Mouse (Mus musculus): ENCODE measurements around the gene Ccdc63.

Ccdc63 gene

DNA sequence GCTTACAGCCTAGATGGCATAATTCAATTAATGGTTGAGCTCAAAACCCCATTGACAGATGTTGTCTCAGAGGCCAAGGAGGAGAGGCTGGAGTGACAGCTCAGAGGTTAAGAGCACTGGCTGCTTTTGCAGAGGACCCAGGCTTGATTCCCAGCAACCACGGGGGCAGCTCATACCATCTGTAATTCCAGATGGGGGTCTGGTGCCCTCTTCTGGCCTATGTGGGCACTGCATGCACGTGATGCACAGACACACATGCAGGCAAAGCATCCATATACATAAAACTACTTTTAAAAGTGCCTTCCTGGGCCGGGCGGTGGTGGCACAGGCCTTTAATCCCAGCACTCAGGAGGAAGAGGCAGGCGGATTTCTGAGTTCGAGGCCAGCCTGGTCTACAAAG is 24.4 kb downstream of the Ccdc63 start:
- DNase-seq: no peak

DNA sequence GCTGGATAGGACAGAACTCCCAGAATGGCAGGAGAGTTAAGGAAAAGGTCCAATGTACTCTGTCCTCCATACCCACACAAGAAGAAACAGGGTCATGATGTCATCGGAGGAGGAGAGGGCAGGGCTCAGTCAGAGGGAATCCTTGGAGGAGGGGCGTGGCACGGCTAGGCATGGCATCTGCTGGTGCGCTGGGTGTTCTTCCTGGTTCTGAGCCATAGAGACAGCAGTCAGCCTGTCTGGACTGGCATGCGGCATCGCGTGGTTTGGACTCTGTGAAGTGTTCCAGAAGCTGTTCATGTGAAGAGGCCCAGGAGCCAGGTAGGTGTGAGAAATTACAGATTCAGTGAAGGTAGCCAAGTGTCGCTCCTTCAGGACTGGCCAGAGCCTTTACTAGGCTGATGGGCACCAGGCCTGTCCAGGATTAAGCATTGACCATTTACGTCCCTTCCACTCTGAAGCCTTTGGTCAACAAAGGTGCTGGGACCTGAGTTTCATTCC is 25.3 kb downstream of the Ccdc63 start:
- DNase-seq: no peak

DNA sequence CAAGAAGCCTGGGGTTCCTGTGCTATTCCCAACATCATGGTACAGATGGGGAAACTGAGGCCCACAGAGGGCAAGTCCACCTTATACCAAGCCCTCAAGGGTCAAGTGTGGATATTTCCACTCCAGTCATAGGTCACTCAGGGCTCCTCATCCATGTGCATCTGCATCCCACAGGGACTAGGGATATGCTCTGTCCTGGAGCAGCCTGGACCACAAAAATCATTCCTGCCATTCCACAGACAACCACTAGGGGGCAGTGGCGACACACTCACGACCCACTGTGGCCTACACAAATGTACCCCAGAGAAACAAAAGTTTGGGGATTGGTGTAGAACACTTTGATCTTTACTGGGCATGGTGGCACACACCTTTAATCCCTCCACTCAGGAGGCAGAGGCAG is 26.4 kb downstream of the Ccdc63 start:
- peak; percentile 60 for DNase-seq

DNA sequence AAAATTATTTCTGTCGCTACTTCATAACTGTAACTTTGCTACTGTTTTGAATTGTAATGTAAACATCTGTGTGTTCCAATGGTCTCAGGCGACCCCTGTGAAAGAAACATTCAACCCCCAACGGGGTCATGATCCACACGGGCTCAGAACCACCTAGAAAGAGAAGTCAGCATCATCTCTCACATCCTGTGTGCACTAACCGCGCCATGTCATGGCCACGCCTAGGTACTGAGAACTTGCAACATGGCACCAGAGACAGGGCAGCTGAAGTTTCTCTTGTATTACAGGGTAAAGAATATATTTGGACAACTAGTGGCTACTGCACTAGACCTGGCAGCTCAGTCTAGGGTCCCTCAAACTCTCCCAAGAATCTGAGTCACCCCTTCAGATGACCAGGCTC is 27.2 kb downstream of the Ccdc63 start:
- DNase-seq: no peak

DNA sequence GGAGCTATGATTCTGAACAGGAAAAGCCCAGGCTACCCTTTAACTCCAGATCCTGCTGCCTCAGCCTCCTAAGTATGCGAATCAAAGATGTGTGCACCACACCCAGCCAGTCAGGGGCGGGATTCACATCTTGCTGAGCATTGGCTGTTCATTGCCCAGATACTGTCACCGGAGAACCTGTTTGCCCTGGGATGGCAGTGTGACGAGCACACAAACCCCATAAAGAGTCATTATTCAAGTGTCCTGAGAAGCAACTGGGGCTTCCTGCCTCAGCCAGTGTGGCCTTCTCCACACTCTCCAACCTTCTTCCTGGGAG is 28.7 kb downstream of the Ccdc63 start:
- DNase-seq: no peak

DNA sequence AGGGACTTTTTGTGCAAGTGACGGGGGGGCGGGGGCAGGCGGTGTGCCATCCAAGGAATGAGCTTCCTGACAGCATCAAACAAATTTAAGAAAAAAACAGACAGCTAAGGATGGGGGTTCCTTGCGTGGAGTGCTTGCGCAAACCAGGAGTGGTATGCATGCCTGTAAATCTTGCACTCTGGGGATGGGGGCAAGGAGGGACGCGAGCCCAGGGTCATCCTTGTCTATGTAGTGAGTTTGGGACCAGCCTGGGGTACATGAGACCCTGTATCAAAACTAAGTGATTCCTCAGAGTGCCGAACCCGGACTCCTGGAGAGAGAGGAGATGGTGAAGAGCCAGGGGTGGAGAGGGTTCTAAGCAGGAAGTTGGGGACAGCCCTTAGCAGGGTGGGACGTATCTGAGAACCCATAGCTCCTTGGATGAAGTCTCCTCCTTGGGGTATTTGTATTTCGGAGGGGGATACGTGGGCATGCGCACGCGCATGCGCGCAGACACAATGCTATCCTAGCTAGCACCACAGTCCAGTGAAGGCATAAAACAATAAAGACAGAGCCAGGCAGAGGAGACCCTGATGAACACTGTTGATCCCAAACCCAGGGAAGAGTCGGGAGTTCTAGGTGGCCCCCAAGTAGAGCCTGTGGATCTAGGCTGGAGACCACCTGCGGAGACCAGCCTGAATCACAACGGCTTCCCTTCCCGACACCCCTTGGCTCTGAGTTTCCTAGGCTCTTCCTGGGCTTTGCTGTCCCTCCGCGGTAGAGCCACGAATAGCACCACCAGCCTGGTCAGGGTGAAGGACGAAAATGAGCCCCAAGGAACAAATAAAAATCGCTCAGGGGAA is 29.3 kb downstream of the Ccdc63 start:
- DNase-seq: no peak

DNA sequence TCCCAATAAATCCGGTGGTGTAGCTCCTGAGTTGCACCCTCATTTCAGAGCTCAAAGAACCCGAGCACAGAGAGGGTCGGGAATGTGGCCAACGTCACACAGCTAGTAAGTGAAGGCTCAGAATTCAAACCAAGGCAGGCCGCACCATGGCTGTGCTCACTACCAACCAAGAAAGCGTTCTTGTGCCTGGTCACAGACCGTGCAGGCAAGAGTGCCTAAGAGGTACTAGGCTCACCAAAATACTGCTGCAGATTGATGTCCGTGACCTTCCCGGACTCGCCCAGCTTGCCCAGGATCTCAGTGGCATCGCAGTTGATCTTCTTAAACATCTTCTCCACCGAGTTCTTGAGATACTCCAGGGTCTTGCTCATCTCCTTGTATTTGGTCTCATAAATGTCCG is 30.0 kb downstream of the Ccdc63 start:
- no peak for DNase-seq

DNA sequence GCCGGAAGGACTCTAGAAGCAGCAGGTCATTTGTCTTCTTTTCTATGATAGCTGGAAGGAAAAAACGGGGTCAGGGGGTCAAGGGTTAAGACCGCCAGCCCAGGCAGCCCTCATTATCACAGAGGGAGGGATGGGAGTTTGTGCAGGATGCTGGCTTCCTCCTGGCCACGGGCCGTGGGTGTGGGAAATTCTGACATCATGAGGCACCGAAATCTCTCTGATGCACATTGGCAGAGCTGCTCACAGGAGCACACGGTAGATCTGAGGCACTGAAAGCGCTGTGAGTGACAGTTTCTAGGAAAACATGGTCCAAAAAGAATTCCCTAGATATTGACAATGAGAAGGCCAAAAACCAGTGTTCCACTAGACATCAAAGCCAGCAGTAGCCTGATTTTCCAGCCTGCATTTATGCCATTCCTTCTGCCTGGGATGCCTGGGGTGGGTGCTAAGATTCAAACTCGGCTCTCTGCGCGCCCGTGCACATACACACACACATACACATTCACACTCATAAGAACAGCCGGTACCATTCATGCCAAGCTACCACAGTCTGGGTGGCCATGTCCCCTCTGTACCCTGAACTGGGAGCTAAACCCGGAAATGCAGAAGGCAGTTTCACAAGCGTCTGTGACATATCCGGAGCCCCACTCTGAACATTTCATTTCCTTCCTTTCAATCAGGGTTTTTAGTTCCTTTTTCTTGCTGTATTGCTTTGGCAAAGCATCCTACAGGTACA is 31.1 kb downstream of the Ccdc63 start:
- no peak for DNase-seq

DNA sequence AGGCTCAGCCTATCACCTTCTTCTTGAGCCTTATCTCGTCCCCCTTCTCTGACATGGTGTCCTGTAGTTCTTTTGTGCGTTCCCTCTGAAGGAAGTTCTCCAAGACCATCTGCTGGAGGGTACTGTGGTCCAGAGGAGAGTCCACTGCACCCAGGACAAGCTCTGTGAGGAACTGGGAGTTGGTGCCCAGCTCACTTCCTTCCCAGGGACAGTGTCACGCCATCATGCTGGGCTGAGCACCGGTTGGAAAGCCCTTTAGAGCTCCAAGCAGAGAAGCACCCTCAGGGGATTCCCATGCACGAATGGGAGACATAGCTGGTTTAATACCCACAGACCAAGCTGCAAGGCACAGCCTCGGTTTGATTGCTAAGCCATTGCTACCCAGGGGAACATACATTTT is 32.5 kb downstream of the Ccdc63 start:
- DNase-seq: no peak

DNA sequence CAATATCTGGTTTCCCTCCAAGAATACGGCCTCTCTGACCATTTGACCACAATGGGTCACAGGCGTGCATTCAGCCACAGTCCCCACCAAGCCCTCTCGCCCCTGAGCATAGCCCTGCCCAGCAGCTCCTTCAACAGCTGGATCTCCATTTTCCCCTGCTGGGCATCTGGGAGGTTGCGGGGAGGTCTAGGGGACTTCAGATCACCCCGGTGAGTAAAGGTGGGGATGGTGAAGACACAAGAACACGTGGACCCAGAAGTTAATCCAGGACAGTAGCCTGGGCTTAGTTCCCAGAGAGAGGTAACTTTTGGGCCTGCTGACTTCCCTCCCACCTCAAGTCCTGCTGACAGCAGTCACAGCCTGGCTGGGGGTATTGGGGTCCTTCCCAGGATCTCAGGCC is 34.4 kb downstream of the Ccdc63 start:
- DNase-seq: no peak

DNA sequence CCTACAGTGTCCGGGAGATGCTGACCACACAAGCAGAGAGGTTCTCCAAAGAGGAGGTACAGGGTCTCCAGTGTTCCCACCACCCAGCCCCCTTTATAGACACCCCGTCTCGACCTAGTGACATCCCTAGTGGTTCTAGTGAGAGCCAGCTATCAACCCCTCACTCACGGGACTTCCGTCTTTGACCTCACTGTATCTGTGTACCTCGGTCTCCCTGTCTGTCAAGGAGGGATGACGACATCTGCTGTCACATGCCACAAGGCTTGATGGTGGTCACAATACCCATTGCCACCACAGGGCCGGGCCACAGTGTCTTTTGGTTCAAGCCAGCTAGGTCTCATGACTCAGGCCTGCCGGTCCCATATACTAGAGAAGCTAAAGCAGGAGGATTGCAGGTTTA is 35.6 kb downstream of the Ccdc63 start:
- no peak for DNase-seq

DNA sequence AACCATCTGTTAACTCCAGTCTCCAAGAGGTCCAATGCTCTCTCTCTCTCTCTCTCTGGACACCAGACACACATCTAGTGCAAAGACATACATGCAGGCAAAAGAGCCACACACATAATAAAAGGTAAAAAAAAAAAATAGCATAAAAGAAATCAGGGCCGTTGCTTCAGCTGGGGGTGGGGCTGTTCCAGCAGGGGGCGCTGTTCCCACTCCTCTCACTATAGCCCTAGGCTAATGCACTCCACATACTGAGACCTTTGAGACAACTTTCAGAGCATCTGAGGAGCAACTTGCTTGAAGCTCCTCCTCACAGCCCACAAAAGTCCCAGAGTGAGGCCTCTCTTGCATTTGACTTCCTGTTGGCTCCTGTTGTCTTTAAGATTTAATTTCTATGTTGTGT is 36.4 kb downstream of the Ccdc63 start:
- DNase-seq: no peak

DNA sequence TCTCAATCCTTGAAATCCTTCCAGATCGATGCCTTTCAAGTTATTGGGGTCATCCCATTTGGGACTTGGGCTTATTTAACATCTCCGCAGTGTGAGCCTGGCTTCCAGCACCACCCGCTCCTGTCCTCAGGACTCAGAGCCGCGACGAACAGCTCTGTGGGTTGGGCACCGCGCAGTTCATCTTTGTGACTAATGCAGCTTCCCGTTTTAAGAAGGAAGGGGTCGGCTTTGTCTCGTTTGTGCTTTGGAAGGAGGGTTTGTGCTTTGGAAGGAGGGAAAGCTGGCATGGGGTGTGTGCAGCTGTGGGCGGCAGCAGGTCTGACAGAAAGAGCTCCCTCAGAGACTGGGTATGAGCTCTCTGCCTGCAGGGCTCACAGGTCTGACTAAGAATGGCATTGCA is 37.5 kb downstream of the Ccdc63 start:
- DNase-seq: no peak

DNA sequence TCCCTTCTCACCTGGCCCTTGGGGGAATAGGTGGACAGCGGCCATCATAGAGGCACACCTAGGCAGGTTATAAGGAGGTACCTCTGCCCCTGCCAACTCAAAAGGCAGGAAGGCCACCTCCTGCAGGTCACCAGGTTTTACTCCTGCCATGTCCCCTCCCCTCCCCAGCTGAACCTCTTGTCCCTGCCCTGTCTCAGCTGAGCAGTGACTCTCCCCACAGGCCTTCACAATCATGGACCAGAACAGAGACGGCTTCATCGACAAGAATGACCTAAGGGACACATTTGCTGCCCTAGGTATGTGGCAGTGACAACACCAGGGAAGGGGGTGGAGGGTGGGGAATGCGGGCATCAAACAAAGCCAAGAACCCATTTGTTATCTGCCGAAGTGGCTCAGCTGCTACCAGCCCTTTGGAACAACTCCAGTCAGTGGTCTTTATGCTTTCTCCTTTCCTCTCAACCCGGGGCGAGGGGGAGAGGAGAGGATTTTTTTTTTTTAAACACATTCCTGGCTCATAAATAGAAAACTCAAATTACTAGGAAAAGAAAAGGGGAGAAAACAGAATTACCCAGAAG is 38.1 kb downstream of the Ccdc63 start:
- no peak for DNase-seq

DNA sequence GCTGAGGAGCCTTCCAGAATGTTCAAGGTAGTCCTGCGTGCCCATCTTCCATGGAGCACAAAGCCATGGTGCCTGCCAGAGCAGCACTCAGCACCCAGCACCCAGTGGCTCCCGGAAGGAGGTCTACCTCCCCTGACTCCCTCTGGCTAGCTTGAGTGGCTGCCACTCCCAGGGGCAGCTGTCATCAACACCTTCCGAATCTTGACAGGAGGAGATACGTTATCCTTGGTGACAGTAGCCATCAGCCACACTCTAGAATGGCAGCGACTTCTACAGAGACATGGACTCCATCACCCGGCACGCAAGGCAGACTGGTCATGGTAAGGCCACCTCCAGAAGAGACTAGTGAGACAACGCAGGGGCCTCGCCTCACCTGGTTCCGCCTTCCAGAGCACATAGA is 46.2 kb downstream of the Ccdc63 start:
- no peak for DNase-seq

DNA sequence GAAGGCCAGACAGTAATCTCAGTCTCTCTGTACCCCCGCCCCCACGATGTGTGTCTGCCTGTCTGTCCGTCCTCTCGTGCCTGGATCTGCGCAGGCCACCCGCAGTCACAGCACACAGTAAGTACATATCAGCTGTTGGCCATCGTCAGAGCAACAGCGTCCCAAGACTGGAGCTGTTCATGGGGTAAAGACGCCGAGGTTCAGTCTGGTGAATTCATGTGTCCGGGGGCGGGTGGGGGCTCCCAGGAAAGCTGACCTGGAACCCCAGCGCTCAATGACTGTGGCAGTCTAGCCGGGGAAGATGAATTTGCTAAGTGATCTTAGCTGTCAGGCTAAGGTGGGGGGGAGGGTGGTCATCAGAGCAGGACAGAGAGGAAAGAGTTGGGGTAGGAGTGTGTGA is 46.9 kb downstream of the Ccdc63 start:
- no peak for DNase-seq

DNA sequence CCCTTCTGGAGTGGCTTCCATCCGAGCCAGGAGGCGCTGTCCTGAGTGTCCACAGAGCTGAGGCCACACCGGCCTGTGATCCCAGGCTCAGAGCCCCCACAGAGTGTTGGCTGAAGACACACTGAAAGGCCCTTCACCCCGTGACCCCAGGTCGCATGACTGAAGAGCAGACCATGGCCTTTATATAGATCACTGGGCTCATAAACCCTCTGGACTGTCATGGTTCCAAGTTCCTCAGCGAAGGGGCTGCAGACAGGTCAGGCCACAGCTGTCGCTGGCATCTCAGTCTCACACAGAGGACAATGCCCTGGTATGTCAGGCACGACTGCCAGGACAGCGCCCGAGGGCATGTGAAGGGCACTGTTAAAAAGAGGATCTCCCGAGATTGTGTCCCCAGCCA is 47.8 kb downstream of the Ccdc63 start:
- DNase-seq: no peak

DNA sequence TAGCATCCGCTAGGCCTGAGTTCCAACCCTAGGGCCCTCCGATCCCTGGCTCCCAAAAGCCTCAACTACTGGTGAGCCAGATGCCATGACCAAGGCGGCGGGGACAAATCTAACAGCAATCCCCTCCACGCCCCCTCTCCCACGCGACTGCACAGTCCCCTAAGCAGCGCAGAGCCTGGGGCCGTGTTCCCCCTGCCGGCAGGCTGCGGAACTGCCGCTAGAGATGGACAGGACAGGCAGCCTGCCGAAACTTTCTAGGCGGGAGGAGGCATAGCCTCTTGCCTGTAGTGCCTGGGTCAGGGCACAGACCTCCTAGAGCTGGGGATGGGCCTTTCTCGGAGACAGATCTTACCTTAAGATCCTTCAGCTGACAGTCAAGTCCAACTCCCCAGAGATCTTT is 49.6 kb downstream of the Ccdc63 start:
- peak; percentile 18 for DNase-seq

DNA sequence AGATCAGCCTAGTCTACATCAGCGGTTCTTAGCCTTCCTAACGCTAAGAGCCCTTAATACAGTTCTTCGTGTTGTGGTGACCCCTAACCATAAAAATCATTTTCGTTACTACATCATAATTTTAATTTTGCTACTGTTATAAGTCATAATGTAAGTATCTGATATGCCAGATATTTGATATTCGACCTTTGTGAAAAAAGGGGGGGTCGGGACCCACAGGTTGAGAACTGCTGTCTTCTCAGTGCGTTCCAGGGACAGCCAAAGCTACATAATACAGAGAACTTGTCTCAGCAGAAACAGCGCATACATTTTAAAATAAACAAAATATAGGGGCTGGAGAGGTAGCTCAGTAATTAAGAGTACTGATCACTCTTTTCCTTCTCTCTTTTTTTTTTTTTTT is 51.0 kb downstream of the Ccdc63 start:
- no peak for DNase-seq

DNA sequence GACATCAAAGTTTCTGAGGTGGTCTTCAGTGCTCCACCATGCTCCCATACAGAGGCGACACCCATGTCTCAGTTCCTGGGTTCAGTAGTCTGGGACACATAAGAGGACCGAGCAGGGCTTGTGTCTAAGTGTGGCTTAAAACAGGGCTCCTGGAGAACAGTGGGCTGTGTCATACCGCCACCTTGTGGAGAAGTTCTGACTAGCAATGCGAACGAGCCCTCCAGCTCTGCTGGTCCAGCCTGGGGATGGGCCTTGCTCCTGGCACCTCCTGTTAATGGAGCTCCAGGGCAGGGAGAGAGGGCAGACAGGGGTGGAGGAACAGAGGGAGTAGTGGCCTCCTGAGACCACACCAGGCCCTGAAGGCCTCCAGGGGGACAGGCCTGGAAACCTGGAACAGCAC is 51.7 kb downstream of the Ccdc63 start:
- DNase-seq: peak; percentile 77

DNA sequence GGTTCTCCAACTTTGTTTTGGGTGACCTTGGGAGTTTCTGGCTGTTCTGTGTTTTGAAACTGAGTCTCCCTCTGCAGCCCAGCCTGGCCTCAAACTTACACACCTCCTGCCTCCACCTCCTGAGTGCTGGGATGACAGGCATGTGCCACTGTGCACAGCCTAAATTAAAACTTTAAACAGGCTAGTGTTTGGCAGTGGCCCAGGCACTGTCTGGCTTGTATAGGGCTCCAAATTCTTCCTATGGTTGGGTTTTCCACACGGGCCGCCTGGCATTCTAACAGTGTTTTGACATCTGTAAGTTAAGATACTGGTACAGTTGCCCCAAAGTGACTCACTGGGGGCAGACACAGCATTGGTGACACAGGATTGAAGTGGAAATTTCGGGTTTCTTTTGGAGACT is 54.5 kb downstream of the Ccdc63 start:
- DNase-seq: no peak

DNA sequence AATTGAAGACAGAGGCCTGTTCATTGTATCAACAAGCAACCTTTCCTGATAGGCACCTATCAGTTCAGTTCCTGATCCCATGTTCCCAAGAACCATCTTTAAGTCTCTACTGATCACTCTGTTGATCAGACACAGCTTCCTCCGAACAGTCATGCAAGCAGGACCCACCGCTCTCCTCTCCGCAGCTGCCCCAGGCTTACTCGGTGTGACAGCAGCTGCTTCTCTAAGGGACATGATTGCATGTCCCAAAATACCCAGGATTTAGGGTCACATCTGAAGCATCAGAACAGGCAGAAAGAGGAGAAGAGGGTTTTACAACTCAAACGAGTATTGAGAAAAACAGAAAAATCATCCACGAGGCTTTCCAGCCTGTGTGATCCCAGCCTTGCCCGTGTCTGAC is 55.3 kb downstream of the Ccdc63 start:
- DNase-seq: no peak

DNA sequence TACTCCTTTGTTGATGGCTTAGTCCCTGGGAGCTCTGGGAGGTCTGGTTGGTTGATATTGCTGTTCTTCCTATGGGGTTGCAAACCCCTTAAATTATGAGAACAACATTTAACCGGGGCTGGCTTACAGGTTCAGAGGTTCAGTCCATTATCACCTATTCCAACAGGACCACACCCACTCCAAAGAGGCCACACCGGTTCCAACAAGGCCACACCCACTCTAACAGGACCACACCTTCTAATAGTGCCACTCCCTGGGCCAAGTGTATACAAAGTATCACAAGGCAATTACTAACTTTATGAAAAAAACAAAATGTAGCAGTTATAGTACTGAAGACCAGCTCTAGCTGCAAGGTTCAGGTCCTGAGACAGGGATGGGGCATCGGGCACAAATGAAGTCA is 56.2 kb downstream of the Ccdc63 start:
- no peak for DNase-seq

DNA sequence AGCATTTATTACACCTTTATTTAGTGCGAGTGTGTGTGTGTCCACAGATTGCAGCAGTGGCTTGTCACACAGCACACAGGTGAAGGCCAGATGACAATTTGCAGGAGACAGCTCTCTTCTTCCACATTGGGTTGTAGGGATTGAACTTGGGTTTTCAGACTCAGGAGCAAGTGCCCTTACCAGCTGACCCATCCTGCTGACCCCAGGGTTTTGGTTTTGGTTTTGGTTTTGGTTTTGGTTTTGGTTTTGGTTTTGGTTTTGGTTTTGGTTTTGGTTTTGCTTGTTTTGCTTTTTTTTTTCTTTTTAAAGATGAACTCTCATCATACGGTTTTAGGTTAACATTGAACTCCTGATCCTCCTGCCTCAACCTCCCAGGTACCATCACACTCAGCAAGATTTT is 57.3 kb downstream of the Ccdc63 start:
- DNase-seq: no peak

Measured in cerebellum, adult 11 months (tissue).